Mouse (Mus musculus): Measurements from ENCODE around the gene Fancd2.

DNA sequence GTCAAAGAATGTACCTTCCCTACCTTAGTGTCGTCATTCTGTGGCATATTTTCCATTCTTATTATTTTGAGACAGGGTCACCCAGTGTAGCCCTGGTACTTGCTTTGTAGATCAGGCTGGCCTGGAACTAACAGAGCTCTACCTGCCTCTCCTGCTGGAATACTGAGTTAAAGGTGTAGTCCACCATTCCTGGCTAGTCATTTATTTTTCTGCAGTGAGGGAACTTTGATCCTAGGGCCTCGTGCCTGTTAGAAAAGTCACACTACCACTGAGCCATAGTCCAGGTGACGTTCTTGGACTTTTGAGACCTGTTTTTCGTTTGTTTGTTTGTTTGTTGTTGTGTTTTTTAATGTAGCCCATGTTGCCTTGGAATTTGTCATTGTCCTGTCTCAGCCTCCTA, 107.7 kb downstream of the Fancd2 start:
- no peak for TF ChIP-seq EP300 (IDR thresholded peaks at IDR 0.05; ENCODE audit: insufficient read depth, low read depth, low read length)
- no peak for TF ChIP-seq CTCF (IDR thresholded peaks at IDR 0.05)
- no peak for TF ChIP-seq POLR2A (IDR thresholded peaks at IDR 0.05; ENCODE audit: insufficient read depth, low read depth, low read length)
